Mouse (Mus musculus) embryonic facial prominence, embryonic 11.5 days (tissue): Measurements from ENCODE around the gene Sik3. TPM values are rescaled to one million over a fixed set of nuclear protein-coding genes. Genes with fewer than 3 reads are reported as not detected.

ENCODE experiments used
- ATAC-seq: fragments of 200-750 bp; cut with Nextera tagmentation; replicated peaks from 2 replicates; pipeline ENCODE4 v1.8.0; 2017; ENCODE audit warnings: low read depth; ENCODE audit not compliant: insufficient number of reproducible peaks, low FRiP score, low TSS enrichment
- DNase-seq: peaks from one replicate; pipeline ENCODE4 v3.0.0-alpha.2; 2015; ENCODE audit warnings: low spot score
- H3K27ac ChIP-seq: fragments of 300-500 bp; sonication (generic); replicated peaks from 2 replicates; pipeline ENCODE4 v1.5.1; 2014; ENCODE audit warnings: mild to moderate bottlenecking, low read depth, low read length, control low read depth
- H3K27me3 ChIP-seq: fragments of 300-500 bp; sonication (generic); 2 replicates; pipeline ENCODE4 v1.6.1; 2014; ENCODE audit warnings: mild to moderate bottlenecking, low read length, moderate library complexity, mixed read lengths; ENCODE audit not compliant: control insufficient read depth, insufficient read depth
- H3K36me3 ChIP-seq: fragments of 300-500 bp; sonication (generic); replicated peaks from 2 replicates; pipeline ENCODE4 v1.6.1; 2014; ENCODE audit warnings: low read depth, mild to moderate bottlenecking, low read length, moderate library complexity, mixed read lengths; ENCODE audit not compliant: control insufficient read depth, insufficient read depth
- H3K4me1 ChIP-seq: fragments of 300-500 bp; sonication (generic); 2 replicates; pipeline ENCODE4 v1.6.1; 2014; ENCODE audit warnings: low read length, mixed read lengths; ENCODE audit not compliant: control insufficient read depth, insufficient read depth
- H3K4me2 ChIP-seq: fragments of 300-500 bp; sonication (generic); 2 replicates; pipeline ENCODE4 v1.6.1; 2014; ENCODE audit warnings: low read depth, mild to moderate bottlenecking, control low read depth, low read length, moderate library complexity
- H3K4me3 ChIP-seq: fragments of 300-500 bp; sonication (generic); 2 replicates; pipeline ENCODE4 v1.5.1; 2014; ENCODE audit warnings: low read depth, low read length, control low read depth
- H3K9ac ChIP-seq: fragments of 300-500 bp; sonication (generic); replicated peaks from 2 replicates; pipeline ENCODE4 v1.6.1; 2014; ENCODE audit warnings: mild to moderate bottlenecking, control low read depth, low read length
- H3K9me3 ChIP-seq: fragments of 300-500 bp; sonication (generic); replicated peaks from 2 replicates; pipeline ENCODE4 v1.6.1; 2016; ENCODE audit warnings: mild to moderate bottlenecking, low read length, inconsistent platforms, mixed read lengths; ENCODE audit not compliant: control insufficient read depth
- WGBS: fragments of 180-500 bp; shearing (Covaris S2); extraction: QIAGEN DNeasy Blood & Tissue Kit; methylation state at CpG from one replicate; pipeline ENCODE4 v1.1.7; 2014; 5-methylcytosine and 5-hydroxymethylcytosine counted together
- polyA plus RNA-seq: library from polyadenylated mRNA; unstranded; fragments of >200 nt; fragmentation: Nextera tagmentation; extraction: Ambion mirVana; gene quantifications from 2 replicates; pipeline ENCODE4 v1.2.1, GENCODE M21; 2014

The Sik3 gene
- polyA plus RNA-seq, 1 experiment from 2014 or later = 8.2 TPM

DNA sequence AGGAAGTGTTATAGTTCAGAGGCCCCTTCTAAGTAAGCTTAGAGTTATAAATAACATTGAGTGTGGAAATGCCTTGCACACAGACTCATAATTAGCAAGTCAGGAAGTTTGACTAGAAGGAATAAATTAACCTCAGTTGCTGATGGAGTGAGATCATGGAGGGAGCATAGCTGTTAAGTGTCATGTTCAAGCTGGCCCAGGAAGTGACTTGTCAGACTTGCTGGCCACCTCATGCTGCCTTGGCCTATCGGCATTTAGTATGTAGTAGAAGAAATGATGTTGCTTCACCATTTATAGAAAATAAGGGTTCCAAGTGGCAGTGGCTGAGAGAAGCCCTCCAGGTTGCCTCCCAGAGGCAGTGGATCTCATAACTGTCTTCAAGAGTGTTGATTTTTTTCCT is 20.4 kb downstream of the Sik3 start:
- Histone ChIP-seq H3K27me3 (no peaks in the 10 kb centered on the region), H3K27ac (no peak overlapping the region), H3K4me1 (peaks cover 4% of the 10 kb centered on the region; the same call in 1 of the 2 replicates), H3K4me3 (no peak overlapping the region), H3K9ac (no peak overlapping the region), H3K9me3 (no peaks in the 10 kb centered on the region), H3K4me2 (no peak overlapping the region), H3K36me3 (no peaks in the 10 kb centered on the region)
- ATAC-seq (no peak), DNase-seq (no peak)
- WGBS = 61% methylated on average over 1 of the region's 1 CpGs

DNA sequence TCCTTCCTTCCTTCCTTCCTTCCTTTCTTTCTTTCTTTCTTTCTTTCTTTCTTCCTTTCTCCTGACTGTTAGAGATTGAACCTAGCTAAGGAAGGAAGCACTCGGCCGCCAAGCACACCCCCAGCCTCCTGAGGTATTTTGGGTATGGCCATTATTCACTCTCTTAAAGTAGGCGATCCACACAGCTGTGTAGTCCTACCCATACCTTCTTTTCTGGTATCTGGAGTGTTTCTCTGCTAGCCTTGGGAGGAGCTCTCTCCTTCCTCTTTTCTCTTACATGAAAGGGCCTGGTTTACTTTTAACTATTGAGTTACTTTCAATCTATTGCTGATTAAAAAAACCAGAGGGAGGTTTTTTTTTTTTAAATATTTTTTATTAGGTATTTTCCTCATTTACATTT is 21.2 kb downstream of the Sik3 start:
- Histone ChIP-seq H3K4me3 (no peak overlapping the region), H3K27me3 (no peaks in the 10 kb centered on the region), H3K27ac (no peak overlapping the region), H3K36me3 (no peaks in the 10 kb centered on the region), H3K9ac (no peak overlapping the region), H3K4me1 (peaks cover 4% of the 10 kb centered on the region; the same call in 1 of the 2 replicates), H3K4me2 (no peak overlapping the region), H3K9me3 (no peaks in the 10 kb centered on the region)
- DNase-seq (no peak), ATAC-seq (no peak)
- WGBS = 94% methylated on average over 3 of the region's 3 CpGs

DNA sequence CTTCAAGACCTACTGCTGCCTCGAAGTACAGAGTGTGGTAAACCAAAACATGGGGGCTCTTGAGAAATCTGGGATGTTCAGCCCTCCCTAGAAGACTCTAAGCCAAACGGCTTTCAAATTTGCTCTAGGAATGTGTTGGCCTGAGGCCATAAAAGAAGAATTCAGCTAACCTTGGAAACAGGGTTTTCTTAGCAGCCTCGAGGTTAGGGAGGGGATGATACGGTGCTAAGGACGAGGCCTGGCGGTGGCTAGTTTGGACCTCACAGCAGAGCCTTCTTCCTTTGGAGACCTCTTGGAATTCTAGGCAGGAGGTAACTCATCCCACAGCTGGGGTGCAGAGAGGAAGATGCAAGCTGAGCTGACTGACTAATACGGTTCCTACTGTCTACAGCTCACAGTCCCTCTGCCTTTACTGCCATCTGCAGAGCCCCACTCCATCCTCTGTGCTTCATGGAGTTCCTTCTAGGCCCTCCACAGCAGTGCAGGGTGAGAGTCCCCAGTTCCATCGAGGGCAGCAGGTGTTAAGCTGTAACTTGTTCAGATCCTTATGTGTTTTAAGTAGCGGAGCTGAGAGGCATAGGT is 22.8 kb downstream of the Sik3 start:
- 65% methylated on average over 9 of the region's 9 CpGs for WGBS
- no peak overlapping the region for H3K9ac ChIP-seq
- ATAC-seq = no peak

DNA sequence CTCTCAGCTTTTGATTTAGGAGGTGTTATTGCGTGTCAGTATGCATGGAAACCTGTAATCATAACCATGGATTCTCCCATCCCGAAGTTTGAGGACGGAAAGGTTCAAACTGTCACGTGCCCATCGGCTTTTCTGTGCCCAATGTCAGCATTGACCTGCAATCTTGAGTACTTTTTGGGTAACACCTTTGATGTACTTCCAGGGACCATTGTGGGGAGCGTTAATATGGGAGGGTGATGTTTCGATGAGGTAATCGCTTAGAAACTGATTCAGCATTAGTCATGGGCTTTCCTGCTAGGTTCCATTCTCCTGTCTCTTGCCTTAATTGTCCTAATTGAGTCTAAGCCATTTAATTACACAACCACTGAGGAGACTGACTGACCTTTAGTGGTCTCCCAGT is 24.3 kb downstream of the Sik3 start:
- 96% methylated on average over 8 of the region's 8 CpGs for WGBS
- Histone ChIP-seq H3K4me2 (no peak overlapping the region), H3K27me3 (no peaks in the 10 kb centered on the region), H3K9me3 (no peaks in the 10 kb centered on the region), H3K4me1 (peaks cover 4% of the 10 kb centered on the region; the same call in 1 of the 2 replicates), H3K9ac (no peak overlapping the region), H3K4me3 (no peak overlapping the region), H3K36me3 (no peaks in the 10 kb centered on the region), H3K27ac (no peak overlapping the region)
- DNase-seq = no peak
- no peak for ATAC-seq

More for the DNA sequence above, 22.8 kb downstream of the Sik3 start:
- DNase-seq = no peak
- Histone ChIP-seq H3K4me3 (no peak overlapping the region), H3K27ac (no peak overlapping the region), H3K27me3 (no peaks in the 10 kb centered on the region), H3K36me3 (no peaks in the 10 kb centered on the region), H3K9me3 (no peaks in the 10 kb centered on the region), H3K4me2 (no peak overlapping the region), H3K4me1 (peaks cover 4% of the 10 kb centered on the region; the same call in 1 of the 2 replicates)

DNA sequence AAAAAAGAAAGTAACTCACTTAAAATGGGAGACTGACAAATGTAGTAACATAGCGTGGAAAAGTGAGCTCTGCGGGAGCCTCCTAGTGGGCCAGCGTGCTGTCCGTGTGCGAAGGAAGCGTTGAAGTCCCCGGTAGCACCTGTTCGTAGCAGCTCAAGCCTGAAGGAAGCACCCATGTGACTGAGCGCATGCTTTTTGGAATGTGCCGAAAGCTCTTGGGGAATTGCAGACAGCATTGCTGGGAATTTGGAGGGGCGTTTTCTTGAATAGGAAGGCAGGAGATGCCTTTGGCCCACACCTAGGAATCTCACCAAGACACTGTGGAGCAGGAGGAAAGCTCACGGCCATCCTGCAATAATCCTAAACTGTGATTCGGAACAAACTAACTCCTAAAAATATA is 26.2 kb downstream of the Sik3 start:
- ATAC-seq (no peak), DNase-seq (no peak)
- H3K36me3 ChIP-seq = no peaks in the 10 kb centered on the region
- H3K9ac ChIP-seq = no peak overlapping the region
- no peak overlapping the region for H3K4me3 ChIP-seq
- H3K9me3 ChIP-seq = no peaks in the 10 kb centered on the region
- WGBS = 98% methylated on average over 13 of the region's 13 CpGs
- H3K4me1 ChIP-seq = no peaks in the 10 kb centered on the region
- H3K27ac ChIP-seq = no peak overlapping the region
- H3K4me2 ChIP-seq = no peak overlapping the region
- no peaks in the 10 kb centered on the region for H3K27me3 ChIP-seq

DNA sequence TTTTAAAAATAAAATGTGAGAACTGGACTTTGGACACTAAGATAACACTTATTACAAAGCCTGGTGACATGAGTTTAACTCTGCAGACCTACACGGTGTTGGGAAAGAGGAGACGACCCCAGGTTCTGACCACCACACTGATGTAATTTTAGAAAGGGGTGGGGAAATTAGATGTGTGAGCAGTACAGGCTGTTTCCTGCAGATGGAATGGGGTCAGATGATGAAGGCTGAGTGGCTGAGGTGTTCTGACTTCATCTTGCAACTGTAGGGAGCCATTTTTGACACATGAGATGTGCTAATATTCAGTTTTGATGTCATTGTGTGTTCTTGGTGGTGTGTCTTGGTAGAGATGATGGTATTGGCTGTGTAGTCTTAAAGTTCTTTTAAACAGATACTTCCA is 28.6 kb downstream of the Sik3 start:
- no peak for DNase-seq

DNA sequence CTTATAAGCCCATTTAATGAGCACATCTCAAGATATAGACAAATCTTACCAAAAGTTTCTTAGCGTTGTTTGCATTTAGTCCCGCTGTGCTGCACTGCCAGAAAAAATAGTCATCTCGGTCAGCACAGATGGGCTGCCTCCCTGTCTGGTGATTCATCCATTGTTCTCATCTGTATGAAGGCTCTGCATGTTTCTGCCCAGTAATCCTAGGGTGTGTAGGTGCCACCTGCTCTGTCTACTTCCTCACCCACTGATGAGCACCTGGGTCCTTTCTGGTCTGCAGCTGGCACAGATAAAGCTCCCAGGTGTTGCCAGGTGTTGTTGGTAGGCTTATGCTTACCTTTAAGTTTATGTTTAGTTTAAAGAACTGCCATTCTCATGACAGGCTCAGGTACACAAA is 29.8 kb downstream of the Sik3 start:
- 89% methylated on average over 3 of the region's 3 CpGs for WGBS
- H3K9me3 ChIP-seq = no peaks in the 10 kb centered on the region
- H3K4me2 ChIP-seq = no peak overlapping the region
- no peak overlapping the region for H3K9ac ChIP-seq
- no peak overlapping the region for H3K27ac ChIP-seq
- H3K4me3 ChIP-seq = no peak overlapping the region
- H3K27me3 ChIP-seq = no peaks in the 10 kb centered on the region
- H3K4me1 ChIP-seq = no peaks in the 10 kb centered on the region
- DNase-seq (no peak), ATAC-seq (no peak)
- no peaks in the 10 kb centered on the region for H3K36me3 ChIP-seq

More for the DNA sequence above, 28.6 kb downstream of the Sik3 start:
- Histone ChIP-seq H3K27me3 (no peaks in the 10 kb centered on the region), H3K9ac (no peak overlapping the region), H3K36me3 (no peaks in the 10 kb centered on the region), H3K4me1 (no peaks in the 10 kb centered on the region), H3K4me2 (no peak overlapping the region), H3K27ac (no peak overlapping the region), H3K9me3 (no peaks in the 10 kb centered on the region), H3K4me3 (no peak overlapping the region)
- WGBS = 69% methylated on average over 2 of the region's 2 CpGs
- ATAC-seq = no peak

DNA sequence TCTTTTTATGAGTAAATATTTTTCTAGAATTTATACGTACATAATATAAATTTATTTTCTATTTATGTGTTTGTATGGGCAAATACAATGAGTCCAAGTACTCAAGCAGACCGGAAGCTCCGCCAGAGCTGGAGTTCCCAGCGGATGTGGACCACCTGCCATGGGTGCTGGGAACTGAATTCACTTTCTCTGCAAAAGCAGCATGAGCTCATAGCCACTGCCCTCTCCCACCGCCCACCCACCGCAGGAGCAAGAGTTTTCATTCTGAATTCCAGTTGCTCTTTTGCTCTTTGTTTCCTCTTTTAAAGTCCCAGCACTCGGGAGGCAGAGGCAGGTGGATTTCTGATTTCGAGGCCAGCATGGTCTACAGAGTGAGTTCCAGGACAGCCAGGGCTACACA is 31.0 kb downstream of the Sik3 start:
- H3K36me3 ChIP-seq = no peaks in the 10 kb centered on the region
- DNase-seq (no peak), ATAC-seq (no peak)
- H3K4me3 ChIP-seq = no peak overlapping the region
- H3K27ac ChIP-seq = no peak overlapping the region
- H3K9me3 ChIP-seq = no peaks in the 10 kb centered on the region
- 89% methylated on average over 8 of the region's 8 CpGs for WGBS
- H3K4me1 ChIP-seq = no peaks in the 10 kb centered on the region
- no peaks in the 10 kb centered on the region for H3K27me3 ChIP-seq
- H3K4me2 ChIP-seq = no peak overlapping the region
- no peak overlapping the region for H3K9ac ChIP-seq
